Mouse (Mus musculus): ENCODE data around the gene Ces2g. TPM values are rescaled to one million over a fixed set of nuclear protein-coding genes. Genes with fewer than 3 reads are reported as not detected.

Ces2g gene
- polyA plus RNA-seq, 1 experiment from 2014 or later, result 1.1 TPM

DNA sequence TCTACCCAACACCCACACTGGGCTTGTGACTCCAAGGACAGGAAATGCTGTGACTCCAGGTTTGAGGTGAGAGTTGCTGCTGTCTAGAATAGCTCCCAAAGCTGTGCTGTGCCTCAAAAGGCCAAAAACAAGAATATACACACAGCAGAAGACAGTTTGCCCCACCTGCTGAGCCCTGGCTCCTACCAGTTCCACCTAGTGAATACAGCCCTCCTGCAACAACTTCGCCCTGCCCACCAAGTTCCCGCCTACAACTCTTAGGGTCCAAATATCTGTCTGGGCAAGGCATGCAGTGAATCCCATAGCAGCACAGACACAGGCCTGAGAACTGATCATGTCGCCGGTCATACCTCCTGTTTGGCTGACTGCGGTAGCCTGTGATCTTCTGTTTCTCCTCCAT lies 22.6 kb downstream of the Ces2g start:
- no peak for ATAC-seq (ENCODE audit: insufficient number of reproducible peaks, insufficient read depth, low FRiP score, low read depth)
- Histone ChIP-seq H3K4me2 (replicated peaks; ENCODE audit: low read depth, low read length) (no peak overlapping the region), H3K27me3 (ENCODE audit: control insufficient read depth, insufficient read depth, low read length) (no peaks in the 10 kb centered on the region), H3K4me1 (ENCODE audit: control insufficient read depth, insufficient read depth, low read length) (no peaks in the 10 kb centered on the region), H3K9me3 (ENCODE audit: control insufficient read depth, low read depth, low read length) (no peaks in the 10 kb centered on the region), H3K27ac (ENCODE audit: low read length) (no peak overlapping the region), H3K9ac (replicated peaks; ENCODE audit: low read depth, low read length) (no peak overlapping the region), H3K36me3 (ENCODE audit: control insufficient read depth, insufficient read depth, low read length) (no peaks in the 10 kb centered on the region), H3K4me3 (ENCODE audit: low read depth, low read length) (no peak overlapping the region)
- WGBS, result 91% methylated on average over 5 of the region's 5 CpGs

DNA sequence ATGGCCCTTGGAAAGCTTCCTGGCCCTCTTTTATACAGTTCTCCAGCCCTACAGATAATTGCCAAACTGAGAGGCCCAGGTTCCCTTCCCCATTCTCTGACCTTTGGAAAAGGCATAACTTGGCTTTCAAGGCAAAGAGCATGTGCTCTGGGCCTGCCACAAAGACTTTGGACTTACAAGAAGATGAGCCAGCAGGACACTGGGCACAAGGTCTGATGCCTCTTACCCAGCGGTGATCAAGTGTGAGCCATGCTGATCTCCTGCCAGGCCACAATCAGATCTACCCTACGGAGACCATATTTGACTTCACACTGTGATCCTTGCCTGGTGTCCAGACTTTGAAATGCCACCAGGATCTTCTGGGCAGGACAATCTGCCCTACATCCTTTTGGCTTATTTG lies 23.4 kb downstream of the Ces2g start:
- H3K27me3 ChIP-seq (ENCODE audit: control insufficient read depth, insufficient read depth, low read length), result no peaks in the 10 kb centered on the region
- no peaks in the 10 kb centered on the region for H3K4me1 ChIP-seq (ENCODE audit: control insufficient read depth, insufficient read depth, low read length)
- H3K4me3 ChIP-seq (ENCODE audit: low read depth, low read length), result no peak overlapping the region
- no peak overlapping the region for H3K27ac ChIP-seq (ENCODE audit: low read length)
- no peaks in the 10 kb centered on the region for H3K36me3 ChIP-seq (ENCODE audit: control insufficient read depth, insufficient read depth, low read length)
- no peak overlapping the region for H3K9ac ChIP-seq (replicated peaks; ENCODE audit: low read depth, low read length)
- no peaks in the 10 kb centered on the region for H3K9me3 ChIP-seq (ENCODE audit: control insufficient read depth, low read depth, low read length)
- no peak for ATAC-seq (ENCODE audit: insufficient number of reproducible peaks, insufficient read depth, low FRiP score, low read depth)
- no peak overlapping the region for H3K4me2 ChIP-seq (replicated peaks; ENCODE audit: low read depth, low read length)
- WGBS, result 91% methylated on average over 2 of the region's 2 CpGs

DNA sequence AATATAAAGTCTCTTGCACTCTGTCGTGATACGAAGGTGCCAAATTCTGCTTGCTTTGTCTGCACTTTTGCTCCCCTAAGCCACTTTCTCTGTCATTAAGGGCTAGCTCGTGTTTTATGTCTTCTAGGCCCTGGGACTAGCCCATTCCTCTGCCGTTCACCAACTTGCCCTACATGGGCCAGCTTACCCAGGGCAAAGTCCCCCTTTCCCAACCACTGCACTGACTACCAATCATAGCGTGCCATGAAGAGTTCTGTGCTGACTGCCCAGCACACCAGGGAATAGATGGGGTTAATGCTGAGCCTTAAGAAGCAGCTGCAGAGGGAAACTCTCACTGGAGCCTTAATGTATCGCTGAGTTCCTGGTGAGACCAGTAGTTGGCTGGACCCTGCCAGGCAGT lies 36.7 kb downstream of the Ces2g start:
- Histone ChIP-seq H3K9ac (replicated peaks; ENCODE audit: low read depth, low read length) (no peak overlapping the region), H3K36me3 (ENCODE audit: control insufficient read depth, insufficient read depth, low read length) (no peaks in the 10 kb centered on the region), H3K4me2 (replicated peaks; ENCODE audit: low read depth, low read length) (no peak overlapping the region), H3K27ac (ENCODE audit: low read length) (no peak overlapping the region), H3K9me3 (ENCODE audit: control insufficient read depth, low read depth, low read length) (no peaks in the 10 kb centered on the region), H3K27me3 (ENCODE audit: control insufficient read depth, insufficient read depth, low read length) (no peaks in the 10 kb centered on the region), H3K4me1 (ENCODE audit: control insufficient read depth, insufficient read depth, low read length) (no peaks in the 10 kb centered on the region), H3K4me3 (ENCODE audit: low read depth, low read length) (no peak overlapping the region)
- no peak for ATAC-seq (ENCODE audit: insufficient number of reproducible peaks, insufficient read depth, low FRiP score, low read depth)
- 73% methylated on average over 6 of the region's 6 CpGs for WGBS

DNA sequence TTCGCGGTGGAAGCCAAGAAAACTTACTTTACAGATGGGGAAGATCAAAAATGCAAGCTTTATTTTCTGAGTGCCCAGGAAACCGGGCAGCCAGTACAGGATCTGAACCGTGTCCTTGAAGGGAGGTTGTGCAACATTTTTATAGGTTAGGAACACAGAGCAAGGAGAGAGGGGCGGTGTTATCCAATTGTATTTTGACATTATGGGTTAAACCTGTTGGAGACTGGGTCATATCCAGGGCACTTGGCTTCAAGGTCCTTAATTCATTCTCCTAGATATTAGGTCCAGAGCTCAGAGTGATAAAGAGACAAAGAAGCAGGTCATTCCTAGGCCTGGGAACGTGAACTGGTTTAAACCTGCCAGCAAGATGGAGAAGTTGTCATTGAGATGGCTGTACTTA lies 37.7 kb downstream of the Ces2g start:
- ATAC-seq (ENCODE audit: insufficient number of reproducible peaks, insufficient read depth, low FRiP score, low read depth), result no peak
- no peak overlapping the region for H3K27ac ChIP-seq (ENCODE audit: low read length)
- no peaks in the 10 kb centered on the region for H3K4me1 ChIP-seq (ENCODE audit: control insufficient read depth, insufficient read depth, low read length)
- H3K36me3 ChIP-seq (ENCODE audit: control insufficient read depth, insufficient read depth, low read length), result no peaks in the 10 kb centered on the region
- H3K9ac ChIP-seq (replicated peaks; ENCODE audit: low read depth, low read length), result no peak overlapping the region
- no peak overlapping the region for H3K4me2 ChIP-seq (replicated peaks; ENCODE audit: low read depth, low read length)
- H3K27me3 ChIP-seq (ENCODE audit: control insufficient read depth, insufficient read depth, low read length), result no peaks in the 10 kb centered on the region
- no peak overlapping the region for H3K4me3 ChIP-seq (ENCODE audit: low read depth, low read length)
- H3K9me3 ChIP-seq (ENCODE audit: control insufficient read depth, low read depth, low read length), result no peaks in the 10 kb centered on the region
- WGBS, result 83% methylated on average over 6 of the region's 6 CpGs

DNA sequence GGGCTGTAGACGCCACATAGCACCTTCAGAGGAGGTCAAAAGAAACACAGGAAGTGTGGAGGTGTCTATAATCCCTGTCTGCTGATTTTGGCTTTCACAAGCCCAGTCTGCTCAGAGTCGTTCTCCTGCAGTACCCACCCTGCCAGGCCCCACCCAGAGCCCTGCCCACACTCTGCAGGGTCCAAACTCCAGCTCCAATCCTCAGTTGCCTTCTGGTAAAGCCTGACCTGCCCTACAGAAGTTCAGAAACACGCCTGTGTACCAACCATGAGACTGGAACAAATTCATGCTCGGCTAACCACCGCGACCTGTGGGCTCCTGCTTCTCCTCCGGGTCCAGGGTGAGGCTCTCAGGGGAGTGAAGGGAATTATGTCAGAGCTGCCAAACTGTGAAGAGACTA lies 39.1 kb downstream of the Ces2g start, which contains the start of gene Ces2h:
Gene Ces2h, plus strand, starts transcription at position 268 of the 400 bp plus-strand sequence.
- 69% methylated on average over 7 of the region's 7 CpGs for WGBS
- no peak for ATAC-seq (ENCODE audit: insufficient number of reproducible peaks, insufficient read depth, low FRiP score, low read depth)
- no peaks in the 10 kb centered on the region for H3K4me1 ChIP-seq (ENCODE audit: control insufficient read depth, insufficient read depth, low read length)

DNA sequence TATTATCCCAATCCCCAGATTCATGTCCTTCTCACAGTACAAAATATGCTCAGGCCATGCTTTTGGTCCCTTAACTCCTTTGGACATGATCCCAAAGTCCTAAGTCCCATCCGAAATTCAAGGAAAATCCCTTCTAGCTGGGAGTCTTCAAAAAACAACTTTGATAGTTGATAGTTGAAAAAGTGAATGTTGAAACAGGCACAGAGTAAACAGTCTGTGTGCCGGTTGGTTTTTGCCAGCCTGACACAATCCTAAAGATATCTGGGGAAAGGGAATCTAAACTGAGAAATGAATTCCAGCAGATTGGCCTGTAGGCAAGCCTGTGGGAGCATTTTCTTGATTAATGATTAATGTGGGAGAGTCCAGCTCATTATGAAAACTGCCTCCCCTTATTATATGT lies 48.5 kb downstream of the Ces2g start:
- H3K4me1 ChIP-seq (ENCODE audit: control insufficient read depth, insufficient read depth, low read length), result no peaks in the 10 kb centered on the region
- 67% methylated on average over 2 of the region's 2 CpGs for WGBS
- no peak overlapping the region for H3K27ac ChIP-seq (ENCODE audit: low read length)
- no peaks in the 10 kb centered on the region for H3K9me3 ChIP-seq (ENCODE audit: control insufficient read depth, low read depth, low read length)
- H3K27me3 ChIP-seq (ENCODE audit: control insufficient read depth, insufficient read depth, low read length), result no peaks in the 10 kb centered on the region
- no peaks in the 10 kb centered on the region for H3K36me3 ChIP-seq (ENCODE audit: control insufficient read depth, insufficient read depth, low read length)
- H3K4me3 ChIP-seq (ENCODE audit: low read depth, low read length), result no peak overlapping the region
- H3K9ac ChIP-seq (replicated peaks; ENCODE audit: low read depth, low read length), result no peak overlapping the region
- no peak for ATAC-seq (ENCODE audit: insufficient number of reproducible peaks, insufficient read depth, low FRiP score, low read depth)
- no peak overlapping the region for H3K4me2 ChIP-seq (replicated peaks; ENCODE audit: low read depth, low read length)

More for the DNA sequence above, 39.1 kb downstream of the Ces2g start, which contains the start of gene Ces2h:
- no peak within 1 kb of the TSS for H3K4me3 ChIP-seq (ENCODE audit: low read depth, low read length)
- no peaks in the 10 kb centered on the region for H3K27me3 ChIP-seq (ENCODE audit: control insufficient read depth, insufficient read depth, low read length)
- no peaks in the 10 kb centered on the region for H3K9me3 ChIP-seq (ENCODE audit: control insufficient read depth, low read depth, low read length)
- H3K36me3 ChIP-seq (ENCODE audit: control insufficient read depth, insufficient read depth, low read length), result no peaks in the 10 kb centered on the region
- no peak within 1 kb of the TSS for H3K9ac ChIP-seq (replicated peaks; ENCODE audit: low read depth, low read length)
- no peak within 1 kb of the TSS for H3K27ac ChIP-seq (ENCODE audit: low read length)
- H3K4me2 ChIP-seq (replicated peaks; ENCODE audit: low read depth, low read length), result no peak within 1 kb of the TSS

DNA sequence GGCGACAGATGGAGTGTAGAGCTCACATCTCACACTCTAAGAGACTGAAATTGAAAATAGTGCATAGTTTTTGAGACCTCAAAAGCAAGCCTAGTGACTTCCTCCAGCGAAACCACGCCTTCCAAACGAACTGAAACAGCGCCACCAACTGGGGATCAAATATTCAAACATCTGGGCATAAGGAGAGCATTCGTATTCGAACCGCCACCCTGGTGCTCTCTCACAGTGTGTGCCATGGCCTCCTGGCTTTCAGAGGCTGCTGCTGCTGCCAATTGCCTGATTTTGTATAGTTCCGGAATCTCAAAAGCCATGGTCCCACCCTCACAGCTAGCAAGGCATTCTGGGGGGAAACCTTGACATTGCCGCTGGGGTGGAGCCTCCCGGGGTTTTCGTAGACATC lies 49.6 kb downstream of the Ces2g start:
- Histone ChIP-seq H3K9ac (replicated peaks; ENCODE audit: low read depth, low read length) (no peak overlapping the region), H3K36me3 (ENCODE audit: control insufficient read depth, insufficient read depth, low read length) (no peaks in the 10 kb centered on the region), H3K4me1 (ENCODE audit: control insufficient read depth, insufficient read depth, low read length) (no peaks in the 10 kb centered on the region), H3K4me2 (replicated peaks; ENCODE audit: low read depth, low read length) (no peak overlapping the region), H3K27me3 (ENCODE audit: control insufficient read depth, insufficient read depth, low read length) (no peaks in the 10 kb centered on the region), H3K4me3 (ENCODE audit: low read depth, low read length) (no peak overlapping the region), H3K27ac (ENCODE audit: low read length) (no peak overlapping the region), H3K9me3 (ENCODE audit: control insufficient read depth, low read depth, low read length) (no peaks in the 10 kb centered on the region)
- ATAC-seq (ENCODE audit: insufficient number of reproducible peaks, insufficient read depth, low FRiP score, low read depth), result no peak
- WGBS, result 77% methylated on average over 12 of the region's 12 CpGs

DNA sequence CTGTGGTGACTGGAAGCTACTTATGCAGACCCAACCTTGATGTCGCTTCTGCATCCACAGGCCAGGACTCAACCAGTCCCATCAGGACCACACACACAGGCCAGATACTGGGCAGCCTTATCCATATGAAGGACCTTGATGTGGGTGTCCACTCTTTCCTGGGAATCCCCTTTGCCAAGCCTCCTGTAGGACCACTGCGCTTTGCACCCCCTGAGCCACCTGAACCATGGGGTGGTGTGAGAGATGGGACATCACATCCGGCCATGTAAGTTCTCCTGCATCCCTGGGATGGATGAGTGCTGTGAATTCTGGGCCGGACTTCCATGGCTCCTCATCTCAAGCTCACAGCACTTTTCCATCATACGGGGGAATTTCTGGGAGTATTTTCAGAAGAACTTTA lies 52.9 kb downstream of the Ces2g start:
- no peaks in the 10 kb centered on the region for H3K9me3 ChIP-seq (ENCODE audit: control insufficient read depth, low read depth, low read length)
- H3K27me3 ChIP-seq (ENCODE audit: control insufficient read depth, insufficient read depth, low read length), result no peaks in the 10 kb centered on the region
- no peaks in the 10 kb centered on the region for H3K4me1 ChIP-seq (ENCODE audit: control insufficient read depth, insufficient read depth, low read length)
- H3K27ac ChIP-seq (ENCODE audit: low read length), result no peak overlapping the region
- no peak overlapping the region for H3K4me3 ChIP-seq (ENCODE audit: low read depth, low read length)
- H3K9ac ChIP-seq (replicated peaks; ENCODE audit: low read depth, low read length), result no peak overlapping the region
- H3K36me3 ChIP-seq (ENCODE audit: control insufficient read depth, insufficient read depth, low read length), result no peaks in the 10 kb centered on the region
- no peak overlapping the region for H3K4me2 ChIP-seq (replicated peaks; ENCODE audit: low read depth, low read length)
- ATAC-seq (ENCODE audit: insufficient number of reproducible peaks, insufficient read depth, low FRiP score, low read depth), result no peak
- WGBS, result 89% methylated on average over 5 of the region's 5 CpGs
